Mouse (Mus musculus) megakaryocyte, adult 5-6 weeks (primary cell): ENCODE measurements around the gene Zhx3. TPM values are rescaled to one million over a fixed set of nuclear protein-coding genes. Genes with fewer than 3 reads are reported as not detected.

Experiments used
- ATAC-seq: 2 replicates; pipeline ENCODE4 v1.8.0; 2016; ENCODE audit warnings: mild to moderate bottlenecking, inconsistent platforms; ENCODE audit not compliant: poor library complexity, severe bottlenecking
- total RNA-seq, 2 experiments: library from RNA; stranded (forward) in 1 of 2; stranded (reverse) in 1 of 2; fragments of 153-499, 151-499 nt in 1 of 2; fragments of 221-1000, 200-1000 nt in 1 of 2; gene quantifications; 2 replicates each; pipeline versions ENCODE4 v1.2.3 to v1.2.4; 2015 to 2017

Gene Zhx3
- total RNA-seq, 2 experiments from 2014 or later: 2.8 to 2.9 TPM

DNA sequence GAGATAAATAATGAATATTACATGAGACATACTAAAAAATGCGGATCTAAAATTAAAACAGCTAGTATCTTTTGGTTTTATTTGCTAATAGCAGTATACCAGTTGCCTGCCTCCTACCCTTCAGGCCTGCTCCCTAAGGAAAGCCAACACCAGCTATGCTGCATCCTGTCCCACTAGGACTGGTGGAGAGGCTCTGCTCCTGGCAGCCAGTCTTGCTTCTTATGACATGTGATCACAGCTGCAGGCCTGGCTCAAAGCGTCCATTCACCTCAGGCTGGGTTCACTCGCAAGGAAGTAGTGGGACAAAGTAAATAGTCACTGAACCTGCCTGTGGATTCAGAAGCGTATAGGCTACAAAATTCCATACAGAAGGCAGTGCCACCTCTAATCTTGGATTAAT, 11.1 kb upstream of the Zhx3 start:
- ATAC-seq: no peak

DNA sequence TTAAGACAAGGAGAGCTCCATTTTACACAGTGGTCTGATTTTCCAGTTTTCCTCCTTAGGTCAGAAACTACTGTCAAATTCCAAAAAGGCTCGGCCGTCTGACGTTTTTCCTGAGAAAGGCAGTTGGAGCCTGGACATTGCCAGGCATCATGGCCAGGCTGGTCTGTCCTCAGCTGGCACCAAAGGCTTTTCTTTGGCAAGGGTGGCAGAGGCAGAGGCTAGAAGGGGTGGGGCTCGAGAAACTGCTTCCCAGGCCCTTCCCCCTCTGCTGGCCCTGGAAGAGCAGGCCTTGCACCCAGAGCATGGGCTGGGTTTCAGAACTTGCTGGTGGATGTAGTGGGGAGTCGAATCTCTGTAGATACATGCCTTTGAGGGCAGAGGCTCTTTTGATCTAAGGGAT, 9.6 kb upstream of the Zhx3 start:
- ATAC-seq: no peak

DNA sequence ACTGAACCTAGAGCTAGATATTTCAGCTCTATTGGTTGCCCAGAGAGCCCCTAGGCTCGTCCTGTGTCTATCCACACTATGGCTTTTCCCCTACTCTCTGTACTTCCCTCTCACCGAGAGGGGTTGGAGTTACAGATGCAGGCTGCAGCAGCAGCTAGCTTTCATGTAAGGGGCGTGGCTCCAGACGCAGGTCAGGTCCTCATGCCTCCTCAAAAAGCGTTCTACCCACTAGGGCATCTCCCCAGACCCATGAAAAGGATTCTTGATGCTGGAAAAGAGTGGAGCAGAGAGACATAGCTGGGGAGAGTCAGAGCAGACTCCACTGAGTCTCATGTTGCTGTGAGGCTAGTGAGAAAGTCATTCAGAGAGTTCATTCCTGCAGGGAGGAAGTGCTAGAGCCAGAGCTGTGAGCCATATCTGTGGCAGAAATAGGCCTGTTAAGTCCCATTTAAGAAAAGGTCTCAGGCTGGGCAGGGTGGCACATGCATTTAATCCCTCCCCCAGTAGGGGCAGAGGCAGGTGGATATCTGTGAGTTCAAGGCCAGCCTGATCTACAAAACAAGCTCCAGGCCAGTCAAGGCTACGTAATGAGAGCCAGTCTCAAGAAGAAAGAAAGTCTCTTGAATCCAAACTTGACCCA, 8.8 kb upstream of the Zhx3 start:
- 0 out of 2 replicates have a peak, but pooled peaks have one; percentile 13 for ATAC-seq

DNA sequence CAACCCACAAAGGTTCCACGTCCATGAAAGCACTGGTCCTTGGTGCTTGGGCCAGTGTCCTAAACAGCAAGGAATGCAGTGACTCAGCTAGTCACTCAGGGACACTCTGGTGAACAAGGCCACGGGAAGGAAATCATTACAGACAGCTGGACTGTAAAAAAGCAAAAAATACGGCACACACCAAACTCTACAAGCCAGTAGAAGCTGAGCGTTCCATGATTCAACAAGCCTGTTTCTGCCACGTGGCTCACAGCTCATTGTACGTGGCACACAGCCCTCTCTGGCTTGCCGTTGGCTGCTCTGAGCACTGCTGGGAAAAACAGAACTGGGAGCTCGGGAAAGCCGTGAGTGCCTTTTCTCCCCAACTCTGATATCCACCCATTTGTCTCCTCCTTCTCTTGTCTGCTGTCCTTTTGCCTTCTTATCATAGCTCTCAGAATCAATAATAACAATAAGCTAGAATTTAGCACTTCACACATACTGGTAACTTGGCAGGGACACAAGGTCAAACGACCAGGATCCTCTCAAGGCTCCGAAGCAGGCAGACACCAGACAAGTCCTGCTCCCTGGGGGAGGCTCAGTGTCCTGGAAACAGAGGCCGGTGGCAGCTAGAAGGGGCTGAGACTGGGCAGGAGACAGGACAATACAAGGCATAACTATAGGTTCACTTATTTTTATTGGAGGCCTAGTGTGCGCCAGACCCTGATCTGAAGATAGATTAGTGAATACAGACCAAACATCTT, 7.8 kb upstream of the Zhx3 start, which contains the start of gene Lpin3:
Lpin3 (plus strand) TSS at position 218 of the 743 bp plus-strand sequence.
- ATAC-seq: no peak

DNA sequence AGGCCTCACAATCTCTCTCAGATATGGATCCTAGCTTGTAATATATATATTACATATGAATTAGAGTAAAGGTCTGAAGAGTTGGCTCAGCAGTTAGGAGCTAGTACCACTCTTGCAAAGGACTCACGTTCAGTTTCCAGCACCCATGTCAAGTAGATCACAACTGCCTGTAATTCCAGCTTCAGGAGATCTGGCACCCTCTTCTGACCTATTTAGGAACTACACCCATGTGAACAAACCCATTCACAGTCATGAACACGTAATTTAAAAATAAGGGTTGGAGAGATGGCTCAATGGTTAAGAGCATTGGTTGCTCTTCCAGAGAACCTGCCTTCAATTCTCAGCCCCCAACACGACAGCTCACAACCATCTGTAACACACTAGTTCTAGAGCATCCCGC, 3.3 kb upstream of the Zhx3 start:
- no peak for ATAC-seq

DNA sequence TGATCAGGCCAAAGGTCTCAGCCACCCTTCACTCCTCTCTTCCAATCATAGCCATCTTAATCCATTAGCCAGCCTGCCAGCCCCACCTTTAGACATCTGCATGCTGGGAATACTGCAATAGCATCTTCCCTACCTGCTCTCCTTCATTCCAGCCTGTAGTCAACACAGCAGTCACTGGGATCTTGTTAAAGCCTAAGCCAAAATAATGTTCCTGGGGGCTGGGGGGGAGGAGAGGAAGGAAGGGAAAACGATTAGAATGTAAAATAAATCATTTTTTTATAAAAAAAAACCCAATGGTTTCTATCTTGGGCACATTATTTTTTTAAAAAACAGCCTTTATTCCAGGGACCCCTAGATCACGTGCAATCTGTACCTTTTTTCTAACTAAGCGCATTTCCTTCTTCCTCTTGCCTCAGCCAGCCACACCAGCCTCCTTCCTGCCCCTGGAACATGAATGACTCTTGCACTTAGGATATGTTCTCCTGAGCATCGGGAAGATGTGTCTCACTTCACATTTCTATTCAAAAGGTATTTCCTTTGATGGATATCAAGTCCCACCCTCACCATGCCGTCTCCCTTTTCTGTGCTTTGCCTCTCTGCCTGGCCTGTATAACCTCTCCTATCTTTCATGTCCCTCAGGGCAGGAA, 1.6 kb upstream of the Zhx3 start:
- no peak for ATAC-seq

DNA sequence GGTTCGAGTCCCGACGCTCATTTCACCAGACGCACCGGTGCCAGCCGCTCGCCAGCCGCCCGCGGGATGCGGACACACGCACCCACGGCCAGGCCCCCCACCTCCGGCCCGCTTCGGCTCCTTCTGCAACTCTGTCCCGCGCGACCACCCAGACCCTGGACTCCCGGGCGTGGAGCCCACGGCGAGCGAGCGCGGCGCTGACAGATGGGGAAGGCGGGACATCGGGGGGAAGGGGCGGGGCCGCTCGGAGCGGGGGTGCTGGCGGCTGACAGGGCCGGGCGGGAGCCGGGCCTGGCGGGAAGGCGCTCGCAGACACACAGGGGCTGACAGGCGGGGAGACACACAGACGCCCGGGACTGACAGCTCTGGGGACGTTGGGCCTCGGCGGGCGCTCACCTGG, 403 bp downstream of the Zhx3 start:
- peak; percentile 76 for ATAC-seq

DNA sequence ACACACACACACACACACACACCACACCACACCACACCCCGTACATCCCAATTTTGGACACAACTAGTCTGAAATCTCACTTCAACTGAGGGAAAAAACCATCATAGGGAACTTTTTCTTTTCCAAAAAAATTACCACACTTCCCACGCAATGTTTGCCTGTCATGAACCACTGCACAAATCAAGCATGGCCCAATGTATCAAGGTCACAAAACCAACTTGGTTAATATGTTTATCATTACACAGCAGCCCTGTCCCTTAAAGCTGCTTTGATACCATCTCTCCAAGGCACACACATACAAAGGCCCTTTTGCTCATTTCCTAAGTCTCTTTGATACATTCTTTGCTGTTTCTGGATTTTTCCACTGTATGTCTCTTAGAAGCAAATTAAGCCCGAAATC, 1.5 kb downstream of the Zhx3 start:
- no peak for ATAC-seq

DNA sequence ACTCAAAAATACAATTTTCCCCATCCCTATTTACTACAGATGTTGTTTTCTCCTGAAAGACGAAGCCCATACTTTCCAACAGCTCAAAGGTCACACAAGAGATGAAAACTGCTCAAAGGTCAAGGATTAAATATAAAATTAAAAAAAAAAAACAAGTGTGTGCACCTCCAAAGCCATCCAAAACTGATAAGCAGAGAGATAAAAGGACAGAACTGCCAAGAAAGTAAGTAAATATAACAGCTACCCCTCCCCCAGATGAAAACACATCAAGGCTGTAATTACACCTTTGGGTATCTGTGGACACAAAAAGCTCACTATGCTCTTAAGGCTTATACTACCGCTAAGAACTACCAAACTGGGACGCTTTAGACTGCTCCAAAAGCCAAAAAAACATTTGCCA, 3.4 kb downstream of the Zhx3 start:
- ATAC-seq: no peak

DNA sequence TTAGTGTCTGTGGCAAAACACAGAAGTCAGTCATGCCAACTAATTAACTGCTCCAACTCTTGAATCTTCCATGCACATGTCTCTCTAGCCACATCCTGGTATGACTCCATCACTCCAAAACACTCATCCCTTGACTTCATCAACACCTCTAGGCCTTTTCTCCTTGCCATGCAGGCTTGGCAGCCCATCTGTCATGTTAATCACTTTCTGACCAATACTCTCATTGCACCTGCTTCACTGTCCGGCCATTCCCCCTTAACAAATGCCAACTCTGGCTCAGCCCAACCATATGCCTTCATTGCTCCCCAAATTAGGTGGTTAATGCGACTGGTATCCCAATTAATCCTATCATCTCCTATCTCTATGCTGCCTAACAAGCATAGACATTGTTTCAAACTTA, 7.5 kb downstream of the Zhx3 start:
- ATAC-seq: no peak

DNA sequence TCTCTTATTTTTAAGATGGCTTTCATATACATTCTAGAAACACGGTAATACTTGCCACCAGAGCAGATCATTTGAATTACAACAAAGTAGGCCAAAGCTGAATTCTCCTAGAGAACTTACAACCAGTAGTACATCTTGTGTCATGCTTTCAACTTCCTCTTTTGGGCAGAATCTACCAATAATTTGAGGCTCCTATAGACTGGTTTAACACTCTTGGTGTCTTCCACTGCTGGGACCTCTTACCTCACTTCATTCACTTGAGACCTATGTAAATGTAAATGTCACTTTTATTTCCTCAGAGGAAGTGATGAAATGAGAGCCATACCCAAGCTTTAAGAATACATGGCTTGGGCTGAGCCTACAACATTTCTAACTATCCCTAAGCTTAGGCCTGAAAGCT, 8.7 kb downstream of the Zhx3 start:
- ATAC-seq: peak; percentile 90

DNA sequence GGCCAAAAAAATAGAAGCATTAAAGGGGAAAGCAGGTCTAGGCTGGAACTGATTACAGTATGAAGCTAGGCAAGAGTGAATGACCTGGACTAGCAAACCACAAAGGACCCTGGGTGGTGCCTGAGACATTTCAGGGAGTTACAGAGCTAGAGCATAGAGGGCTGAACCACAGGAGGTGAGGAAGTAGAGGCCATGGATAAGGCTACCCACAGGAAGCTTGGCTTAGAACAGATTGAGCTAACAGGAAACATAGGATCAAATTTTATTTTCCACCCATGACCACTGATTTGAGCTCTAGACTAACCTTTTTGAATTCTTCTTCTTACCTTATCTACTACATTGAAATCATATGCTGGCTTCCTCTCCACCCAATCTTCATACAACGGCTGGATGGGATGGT, 12.4 kb downstream of the Zhx3 start:
- ATAC-seq: 0 out of 2 replicates have a peak, but pooled peaks have one; percentile 13

DNA sequence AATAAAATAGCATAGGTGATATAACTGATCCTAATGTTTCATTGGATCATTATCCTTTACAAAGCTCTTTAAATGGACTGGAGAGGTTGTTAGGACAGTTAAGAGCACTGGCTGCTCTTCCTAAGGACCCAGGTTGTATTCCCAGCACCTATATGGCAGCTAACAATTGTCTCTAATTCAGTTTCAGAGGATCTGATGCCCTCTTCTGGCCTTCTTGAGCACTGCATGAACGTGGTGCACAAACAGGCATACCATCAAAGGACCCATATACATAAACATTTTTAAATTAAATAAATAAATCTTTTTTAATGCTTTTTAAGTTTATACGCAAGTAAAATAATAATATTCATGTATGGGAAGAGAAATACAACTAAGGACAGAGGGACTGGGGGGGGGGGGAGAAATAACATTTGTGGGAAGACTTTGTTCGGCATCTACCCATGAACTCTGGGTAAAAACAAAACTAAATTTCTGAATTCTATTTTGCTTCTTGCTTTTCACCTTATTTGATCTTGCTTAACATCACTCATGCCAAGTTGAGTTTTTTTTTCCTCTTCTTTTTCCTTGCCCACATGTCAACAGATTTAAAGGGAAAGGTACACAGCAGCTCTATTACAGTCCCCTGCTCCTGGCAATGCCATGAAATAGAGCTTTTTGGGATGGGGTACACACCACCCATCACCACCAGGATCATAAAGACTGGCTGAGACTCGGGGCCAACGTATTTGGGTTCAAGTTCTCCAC, 16.3 kb downstream of the Zhx3 start:
- ATAC-seq: 0 out of 2 replicates have a peak, but pooled peaks have one; percentile 38

DNA sequence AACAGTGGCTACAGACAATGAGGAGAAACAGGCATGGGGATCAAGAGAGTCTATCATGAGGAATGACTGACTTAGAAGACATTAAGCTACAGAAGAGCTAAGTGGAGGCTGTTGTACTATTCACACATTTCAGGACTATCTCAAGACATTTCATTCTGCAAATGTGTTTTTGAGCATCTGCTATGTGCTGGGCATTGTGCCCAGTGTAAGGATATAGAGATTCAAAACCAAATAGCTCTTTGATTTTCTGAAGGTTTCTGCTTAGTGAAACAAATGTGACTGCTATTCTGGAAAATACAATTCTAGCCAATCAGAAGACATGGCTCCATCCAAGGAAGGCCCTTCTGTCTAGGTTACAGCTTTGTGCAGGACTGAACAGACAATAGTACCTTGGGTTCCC, 18.1 kb downstream of the Zhx3 start:
- no peak for ATAC-seq

DNA sequence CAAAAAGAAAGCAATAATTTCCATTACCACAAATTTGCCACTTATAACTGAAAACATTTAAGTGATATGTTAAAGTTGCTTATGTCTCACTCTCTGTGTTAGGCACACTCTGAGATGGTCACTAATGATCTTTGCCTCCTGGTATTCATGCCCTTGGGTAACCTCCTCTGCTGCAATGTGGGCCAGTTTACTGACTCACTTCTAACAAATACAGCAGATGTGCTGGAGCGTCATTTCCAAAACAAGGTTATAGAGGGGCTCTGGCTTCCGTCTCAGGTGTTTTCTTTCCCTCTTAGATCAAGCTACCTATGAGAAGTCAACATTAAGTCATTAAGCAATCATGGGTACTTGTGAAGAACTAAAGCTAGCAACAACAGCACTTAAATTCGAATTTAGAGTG, 22.4 kb downstream of the Zhx3 start:
- no peak for ATAC-seq

DNA sequence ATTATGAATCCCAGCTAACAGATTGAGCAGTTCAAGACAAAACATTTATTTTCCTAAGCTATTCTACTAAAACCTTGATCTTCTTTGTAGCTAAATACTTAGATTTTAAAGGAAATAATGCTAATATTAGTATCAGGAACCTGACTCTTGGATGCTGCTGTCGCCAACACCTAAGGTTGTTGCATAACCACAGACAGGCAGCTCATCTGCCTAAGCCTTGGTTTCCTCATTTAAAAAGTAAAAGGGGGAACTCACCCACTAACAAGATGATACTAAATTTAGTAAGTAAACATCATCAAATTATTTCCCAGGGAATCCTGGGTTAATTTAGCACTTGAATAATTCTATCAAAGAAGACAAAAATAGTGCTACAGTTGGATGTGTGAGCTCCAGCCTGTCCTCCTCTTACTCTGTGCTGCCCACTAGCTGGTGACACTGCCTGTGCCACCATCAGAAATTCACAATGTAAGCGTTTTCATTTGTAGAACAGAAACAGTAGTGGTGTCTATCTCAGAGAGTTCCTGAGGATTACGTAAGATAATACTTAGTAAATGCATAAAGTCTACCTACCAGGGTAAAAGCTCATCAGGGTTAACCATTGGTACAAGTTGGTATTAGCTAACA, 23.1 kb downstream of the Zhx3 start:
- peak; percentile 89 for ATAC-seq

DNA sequence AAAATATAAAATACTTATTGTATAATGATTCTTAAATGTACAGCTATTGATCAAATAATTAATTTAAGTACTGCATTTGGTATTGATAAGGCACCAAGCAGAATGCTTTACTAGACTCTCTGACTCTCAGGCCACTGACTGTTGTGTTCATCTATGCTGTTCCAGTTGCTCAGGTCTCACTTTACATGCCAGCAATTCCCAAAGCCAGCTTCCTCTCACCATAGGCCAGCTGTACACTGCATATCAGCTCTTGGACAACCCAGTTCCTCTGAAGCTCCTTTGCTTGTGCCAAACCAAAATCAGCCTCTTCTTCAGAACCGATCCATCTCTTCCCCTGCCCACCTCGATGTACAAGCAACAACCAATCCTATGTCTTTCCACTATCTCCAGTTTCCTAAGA, 24.6 kb downstream of the Zhx3 start:
- ATAC-seq: no peak

DNA sequence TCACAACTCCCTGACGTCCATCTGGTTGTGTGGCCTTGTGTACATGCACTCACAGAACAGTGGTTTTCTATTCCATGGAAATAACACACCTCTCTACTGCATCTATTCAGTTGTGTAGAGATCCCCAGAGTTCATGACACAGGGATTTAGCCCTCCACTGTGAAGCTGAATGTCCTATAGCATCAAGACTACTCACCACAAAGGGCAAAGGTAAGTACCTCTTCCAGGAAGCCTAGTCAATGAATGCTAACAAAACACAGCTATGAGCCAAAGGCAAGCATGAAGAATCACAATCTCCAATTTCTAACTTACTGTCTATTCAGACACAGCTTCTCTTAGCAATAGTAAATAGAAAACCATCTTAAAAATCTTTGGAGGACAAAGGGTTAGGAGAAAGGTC, 25.1 kb downstream of the Zhx3 start:
- ATAC-seq: no peak

DNA sequence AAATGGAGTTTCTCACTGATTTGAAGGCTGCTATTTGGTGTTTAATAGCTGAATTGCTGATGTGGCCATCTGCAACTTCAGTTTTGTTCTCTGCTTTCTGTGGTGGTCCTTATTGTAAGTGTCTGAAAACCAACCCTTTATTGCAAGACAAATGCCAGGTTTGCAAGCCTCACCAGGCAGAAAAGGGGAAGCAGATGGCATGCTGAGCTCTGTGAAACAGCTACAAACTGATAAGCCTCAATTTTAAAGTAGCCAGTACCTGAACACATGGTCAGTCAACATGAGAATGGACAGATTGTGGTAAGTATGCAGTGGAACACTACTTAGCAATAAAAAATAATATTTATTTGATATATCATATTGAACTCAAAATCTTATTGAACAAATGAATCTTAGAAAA, 32.0 kb downstream of the Zhx3 start:
- ATAC-seq: 0 out of 2 replicates have a peak, but pooled peaks have one; percentile 18

DNA sequence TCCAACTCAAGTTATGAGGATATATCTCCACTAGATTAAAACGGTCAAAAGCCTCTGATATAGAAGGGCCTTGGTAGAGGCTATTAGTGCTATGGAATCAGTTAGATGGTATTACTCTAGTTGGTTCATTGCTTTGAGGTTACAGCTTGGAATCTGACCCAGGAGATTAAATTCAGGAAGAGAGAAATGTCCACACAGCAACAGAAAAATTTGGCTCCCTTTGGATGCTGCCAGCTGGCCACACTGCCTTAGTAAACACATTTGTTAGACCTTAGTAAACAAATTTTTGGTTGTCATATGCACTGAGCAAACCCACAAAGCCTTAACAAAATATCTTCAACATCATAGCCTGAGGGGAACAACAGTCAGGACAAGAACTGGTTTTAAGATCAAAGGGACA, 62.0 kb downstream of the Zhx3 start:
- ATAC-seq: no peak

DNA sequence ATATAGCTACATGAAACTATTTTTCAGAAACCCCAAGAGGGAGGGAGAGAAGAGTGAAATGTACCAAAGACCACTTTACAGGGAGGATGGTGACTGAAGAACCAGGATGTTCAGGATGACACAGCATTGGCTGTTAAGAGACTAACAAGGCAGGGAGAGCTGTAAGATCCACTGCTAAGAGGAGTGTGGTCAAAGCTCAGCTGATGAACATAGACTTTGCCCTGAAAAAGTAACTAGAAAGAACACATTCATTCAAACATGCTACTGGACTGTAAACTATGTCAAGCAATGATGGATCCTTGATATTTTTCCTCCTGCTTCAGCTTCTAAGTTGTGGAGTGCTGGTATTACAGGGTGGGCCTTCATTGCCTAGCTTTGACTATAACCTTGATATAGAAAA, 62.4 kb downstream of the Zhx3 start:
- ATAC-seq: no peak
